Mouse (Mus musculus): Measurements from ENCODE around the gene Emp2. TPM values are rescaled to one million over a fixed set of nuclear protein-coding genes. Genes with fewer than 3 reads are reported as not detected.

The Emp2 gene
- total and polyA plus RNA-seq, 2 experiments from 2014 or later, result 18.9 to 21.9 TPM

GRCm38 (mm10) chr16:10311989-10312388, 1.8 kb downstream of the Emp2 start:
- no peak for TF ChIP-seq CTCF (IDR thresholded peaks at IDR 0.05)
- no peak overlapping the region for H3K4me3 ChIP-seq (ENCODE audit: low read depth, low read length)
- H3K4me2 ChIP-seq (ENCODE audit: low read depth, low read length, poor library complexity, severe bottlenecking), result no peak overlapping the region
- no peak overlapping the region for H3K27ac ChIP-seq (ENCODE audit: low read depth, low read length)
- 79% methylated on average over 4 of the region's 4 CpGs for WGBS
- H3K9me3 ChIP-seq (ENCODE audit: low read length), result no peaks in the 10 kb centered on the region
- DNase-seq (ENCODE audit: low spot score) (no peak), ATAC-seq (ENCODE audit: low FRiP score) (no peak)
- H3K36me3 ChIP-seq (ENCODE audit: insufficient read depth, low read length), result no peaks in the 10 kb centered on the region
- 0 out of 2 replicates have a peak, but pooled peaks cover 3% of the 10 kb centered on the region for H3K4me1 ChIP-seq (ENCODE audit: insufficient read depth, low read length)
- H3K27me3 ChIP-seq (ENCODE audit: insufficient read depth, low read length), result peaks cover 18% of the 10 kb centered on the region
- H3K9ac ChIP-seq (replicated peaks; ENCODE audit: low read length, poor library complexity, severe bottlenecking), result no peak overlapping the region

- H3K27ac ChIP-seq (ENCODE audit: low read depth, low read length), result no peak overlapping the region
- DNase-seq (ENCODE audit: low spot score) (no peak), ATAC-seq (ENCODE audit: low FRiP score) (no peak)
- TF ChIP-seq CTCF (IDR thresholded peaks at IDR 0.05), result no peak
- no peak overlapping the region for H3K4me3 ChIP-seq (ENCODE audit: low read depth, low read length)
- H3K27me3 ChIP-seq (ENCODE audit: insufficient read depth, low read length), result peaks cover 18% of the 10 kb centered on the region
- 66% methylated on average over 3 of the region's 3 CpGs for WGBS
- H3K4me1 ChIP-seq (ENCODE audit: insufficient read depth, low read length), result 0 out of 2 replicates have a peak, but pooled peaks cover 3% of the 10 kb centered on the region
- H3K4me2 ChIP-seq (ENCODE audit: low read depth, low read length, poor library complexity, severe bottlenecking), result no peak overlapping the region
- H3K9ac ChIP-seq (replicated peaks; ENCODE audit: low read length, poor library complexity, severe bottlenecking), result no peak overlapping the region
- H3K36me3 ChIP-seq (ENCODE audit: insufficient read depth, low read length), result no peaks in the 10 kb centered on the region
- no peaks in the 10 kb centered on the region for H3K9me3 ChIP-seq (ENCODE audit: low read length)
Measured at GRCm38 (mm10) chr16:10311086-10311485, 2.7 kb downstream of the Emp2 start.

GRCm38 (mm10) chr16:10310507-10310906, 3.3 kb downstream of the Emp2 start:
- no peak overlapping the region for H3K9ac ChIP-seq (replicated peaks; ENCODE audit: low read length, poor library complexity, severe bottlenecking)
- TF ChIP-seq CTCF (IDR thresholded peaks at IDR 0.05), result no peak
- H3K4me2 ChIP-seq (ENCODE audit: low read depth, low read length, poor library complexity, severe bottlenecking), result no peak overlapping the region
- no peak overlapping the region for H3K4me3 ChIP-seq (ENCODE audit: low read depth, low read length)
- H3K36me3 ChIP-seq (ENCODE audit: insufficient read depth, low read length), result no peaks in the 10 kb centered on the region
- no peaks in the 10 kb centered on the region for H3K9me3 ChIP-seq (ENCODE audit: low read length)
- peaks cover 18% of the 10 kb centered on the region for H3K27me3 ChIP-seq (ENCODE audit: insufficient read depth, low read length)
- WGBS, result 88% methylated on average over 5 of the region's 5 CpGs
- H3K4me1 ChIP-seq (ENCODE audit: insufficient read depth, low read length), result 0 out of 2 replicates have a peak, but pooled peaks cover 3% of the 10 kb centered on the region
- DNase-seq (ENCODE audit: low spot score), result no peak
- no peak for ATAC-seq (ENCODE audit: low FRiP score)
- H3K27ac ChIP-seq (ENCODE audit: low read depth, low read length), result no peak overlapping the region

GRCm38 (mm10) chr16:10307351-10307750, 6.4 kb downstream of the Emp2 start:
- DNase-seq (ENCODE audit: low spot score), result no peak

GRCm38 (mm10) chr16:10306101-10306500, 7.7 kb downstream of the Emp2 start:
- Histone ChIP-seq H3K4me3 (ENCODE audit: low read depth, low read length) (no peak overlapping the region), H3K9ac (replicated peaks; ENCODE audit: low read length, poor library complexity, severe bottlenecking) (no peak overlapping the region), H3K36me3 (ENCODE audit: insufficient read depth, low read length) (no peaks in the 10 kb centered on the region), H3K4me2 (ENCODE audit: low read depth, low read length, poor library complexity, severe bottlenecking) (no peak overlapping the region), H3K9me3 (ENCODE audit: low read length) (no peaks in the 10 kb centered on the region), H3K4me1 (ENCODE audit: insufficient read depth, low read length) (no peaks in the 10 kb centered on the region), H3K27me3 (ENCODE audit: insufficient read depth, low read length) (no peaks in the 10 kb centered on the region), H3K27ac (ENCODE audit: low read depth, low read length) (no peak overlapping the region)
- whole genome bisulfite sequencing, result 59% methylated on average over 3 of the region's 3 CpGs
- no peak for ATAC-seq (ENCODE audit: low FRiP score)
- no peak for DNase-seq (ENCODE audit: low spot score)
- TF ChIP-seq CTCF (IDR thresholded peaks at IDR 0.05), result no peak

More at GRCm38 (mm10) chr16:10307351-10307750, 6.4 kb downstream of the Emp2 start:
- Histone ChIP-seq H3K27me3 (ENCODE audit: insufficient read depth, low read length) (no peaks in the 10 kb centered on the region), H3K4me2 (ENCODE audit: low read depth, low read length, poor library complexity, severe bottlenecking) (no peak overlapping the region), H3K27ac (ENCODE audit: low read depth, low read length) (no peak overlapping the region), H3K9ac (replicated peaks; ENCODE audit: low read length, poor library complexity, severe bottlenecking) (no peak overlapping the region), H3K4me3 (ENCODE audit: low read depth, low read length) (no peak overlapping the region), H3K9me3 (ENCODE audit: low read length) (no peaks in the 10 kb centered on the region), H3K36me3 (ENCODE audit: insufficient read depth, low read length) (no peaks in the 10 kb centered on the region), H3K4me1 (ENCODE audit: insufficient read depth, low read length) (no peaks in the 10 kb centered on the region)
- no peak for ATAC-seq (ENCODE audit: low FRiP score)
- no peak for TF ChIP-seq CTCF (IDR thresholded peaks at IDR 0.05)
- 86% methylated on average over 5 of the region's 5 CpGs for WGBS

GRCm38 (mm10) chr16:10301337-10301736, 12.4 kb downstream of the Emp2 start:
- Histone ChIP-seq H3K27ac (ENCODE audit: low read depth, low read length) (no peak overlapping the region), H3K4me1 (ENCODE audit: insufficient read depth, low read length) (no peaks in the 10 kb centered on the region), H3K9me3 (ENCODE audit: low read length) (no peaks in the 10 kb centered on the region), H3K9ac (replicated peaks; ENCODE audit: low read length, poor library complexity, severe bottlenecking) (no peak overlapping the region), H3K4me2 (ENCODE audit: low read depth, low read length, poor library complexity, severe bottlenecking) (no peak overlapping the region), H3K27me3 (ENCODE audit: insufficient read depth, low read length) (no peaks in the 10 kb centered on the region), H3K4me3 (ENCODE audit: low read depth, low read length) (no peak overlapping the region), H3K36me3 (ENCODE audit: insufficient read depth, low read length) (no peaks in the 10 kb centered on the region)
- DNase-seq (ENCODE audit: low spot score) (no peak), ATAC-seq (ENCODE audit: low FRiP score) (no peak)
- WGBS, result 88% methylated on average over 3 of the region's 3 CpGs
- no peak for TF ChIP-seq CTCF (IDR thresholded peaks at IDR 0.05)
